Mouse (Mus musculus) MEL (cell line): ENCODE results near the gene Mdp1. TPM values are rescaled to one million over a fixed set of nuclear protein-coding genes. Genes with fewer than 3 reads are reported as not detected.

Experiments used
- DNase-seq: peaks from one replicate; pipeline ENCODE4 v3.0.0; 2011; ENCODE audit warnings: low read depth, low spot score
- H3K27ac ChIP-seq: 2 replicates; pipeline ENCODE4 v1.5.1; 2012; ENCODE audit warnings: low read depth, mild to moderate bottlenecking, control low read depth, low read length, moderate library complexity; ENCODE audit not compliant: control insufficient read depth
- H3K27me3 ChIP-seq, 2 experiments: fragments of 150-350 bp in 1 of 2; sonication (generic) in 1 of 2; 2 replicates each; pipeline ENCODE4 v1.6.1; 2012; ENCODE audit warnings: low read length in 2 of 2, mild to moderate bottlenecking in 2 of 2, improper control_type of control experiment in 1 of 2, moderate library complexity in 1 of 2; ENCODE audit not compliant: insufficient read depth in 2 of 2, control insufficient read depth in 1 of 2
- H3K36me3 ChIP-seq, 2 experiments: 2 replicates each; pipeline ENCODE4 v1.6.1; 2012 to 2014; ENCODE audit warnings: low read length in 2 of 2, improper control_type of control experiment in 1 of 2, inconsistent platforms in 1 of 2, mild to moderate bottlenecking in 1 of 2; ENCODE audit not compliant: insufficient read depth in 2 of 2, control insufficient read depth in 1 of 2
- H3K4me1 ChIP-seq, 2 experiments: fragments of 150-350 bp in 1 of 2; sonication (generic) in 1 of 2; 2 replicates each; pipeline ENCODE4 v1.6.1; 2012; ENCODE audit warnings: low read length in 2 of 2, improper control_type of control experiment in 1 of 2, mild to moderate bottlenecking in 1 of 2; ENCODE audit not compliant: insufficient read depth in 2 of 2, control insufficient read depth in 1 of 2
- H3K4me3 ChIP-seq, 2 experiments: fragments of 150-350 bp in 1 of 2; sonication (generic) in 1 of 2; 2 replicates each; pipeline ENCODE4 v1.5.1; 2012; ENCODE audit warnings: low read depth in 2 of 2, low read length in 2 of 2, mild to moderate bottlenecking in 2 of 2, moderate library complexity in 2 of 2, control low read depth in 1 of 2, improper control_type of control experiment in 1 of 2; ENCODE audit not compliant: control insufficient read depth in 1 of 2, insufficient read depth in 1 of 2
- H3K79me2 ChIP-seq: 2 replicates; pipeline ENCODE4 v1.6.1; 2012; ENCODE audit warnings: mild to moderate bottlenecking, low read length, moderate library complexity; ENCODE audit not compliant: control insufficient read depth, poor library complexity, insufficient read depth
- H3K9ac ChIP-seq: 2 replicates; pipeline ENCODE4 v1.6.1; 2012; ENCODE audit warnings: low read depth, mild to moderate bottlenecking, control low read depth, low read length, moderate library complexity; ENCODE audit not compliant: control insufficient read depth, poor library complexity, severe bottlenecking
- H3K9me3 ChIP-seq: fragments of 150-350 bp; sonication (generic); replicated peaks from 2 replicates; pipeline ENCODE4 v1.6.1; 2012; ENCODE audit warnings: mild to moderate bottlenecking, low read length, improper control_type of control experiment, moderate library complexity; ENCODE audit not compliant: insufficient read depth
- BHLHE40 ChIP-seq: IDR thresholded peaks from 2 replicates; pipeline ENCODE4 v1.6.1; 2012; ENCODE audit warnings: low read depth, mild to moderate bottlenecking, inconsistent platforms, low read length, improper control_type of control experiment, borderline replicate concordance
- CHD2 ChIP-seq: IDR thresholded peaks from 2 replicates; pipeline ENCODE4 v1.6.1; 2011; ENCODE audit warnings: low read length, improper control_type of control experiment
- CTCF ChIP-seq, 3 experiments: IDR thresholded peaks in 2 of 3; conservative IDR thresholded peaks in 1 of 3; 2 replicates each; pipeline ENCODE4 v1.5.1; 2011 to 2012; ENCODE audit warnings: low read length in 3 of 3, low read depth in 2 of 3, mild to moderate bottlenecking in 2 of 3, improper control_type of control experiment in 1 of 3, inconsistent platforms in 1 of 3, mixed read lengths in 1 of 3, moderate library complexity in 1 of 3; ENCODE audit not compliant: control insufficient read depth in 1 of 3, insufficient read depth in 1 of 3, poor library complexity in 1 of 3, severe bottlenecking in 1 of 3
- E2F4 ChIP-seq: IDR thresholded peaks from 2 replicates; pipeline ENCODE4 v1.6.1; 2011; ENCODE audit warnings: low read depth, low read length, improper control_type of control experiment, borderline replicate concordance
- ELF1 ChIP-seq: IDR thresholded peaks from 2 replicates; pipeline ENCODE4 v1.6.1; 2014; ENCODE audit warnings: low read depth, mild to moderate bottlenecking, inconsistent platforms, low read length, improper control_type of control experiment, moderate library complexity
- HCFC1 ChIP-seq: IDR thresholded peaks from 2 replicates; pipeline ENCODE4 v1.6.1; 2012; ENCODE audit warnings: low read depth, mild to moderate bottlenecking, inconsistent platforms, low read length, improper control_type of control experiment, moderate library complexity
- JUND ChIP-seq: IDR thresholded peaks from 2 replicates; pipeline ENCODE4 v1.6.1; 2011; ENCODE audit warnings: low read depth, mild to moderate bottlenecking, improper control_type of control experiment, low read length
- KAT2A ChIP-seq: conservative IDR thresholded peaks from 2 replicates; pipeline ENCODE4 v1.6.1; 2012; ENCODE audit warnings: low read depth, low read length, improper control_type of control experiment, inconsistent platforms
- MAX ChIP-seq: IDR thresholded peaks from 2 replicates; pipeline ENCODE4 v1.6.1; 2011; ENCODE audit warnings: low read length, improper control_type of control experiment
- MAZ ChIP-seq: IDR thresholded peaks from 2 replicates; pipeline ENCODE4 v1.6.1; 2012; ENCODE audit warnings: low read depth, mild to moderate bottlenecking, inconsistent platforms, low read length, improper control_type of control experiment
- MXI1 ChIP-seq: IDR thresholded peaks from 2 replicates; pipeline ENCODE4 v1.6.1; 2011; ENCODE audit warnings: mild to moderate bottlenecking, low read depth, low read length, improper control_type of control experiment
- MYB ChIP-seq: IDR thresholded peaks from 2 replicates; pipeline ENCODE4 v1.6.1; 2011; ENCODE audit warnings: mild to moderate bottlenecking, low read depth, low read length, improper control_type of control experiment
- MYC ChIP-seq: IDR thresholded peaks from 2 replicates; pipeline ENCODE4 v1.6.1; 2011; ENCODE audit warnings: low read depth, mild to moderate bottlenecking, low read length, improper control_type of control experiment, moderate library complexity
- NELFE ChIP-seq: IDR thresholded peaks from 2 replicates; pipeline ENCODE4 v1.6.1; 2011; ENCODE audit warnings: low read depth, low read length, improper control_type of control experiment
- POLR2A ChIP-seq, 2 experiments: IDR thresholded peaks; 2 replicates each; pipeline ENCODE4 v1.6.1; 2011 to 2012; ENCODE audit warnings: low read length in 2 of 2, mild to moderate bottlenecking in 2 of 2, control low read depth in 1 of 2, improper control_type of control experiment in 1 of 2, low read depth in 1 of 2, moderate library complexity in 1 of 2; ENCODE audit not compliant: control insufficient read depth in 1 of 2, insufficient read depth in 1 of 2, poor library complexity in 1 of 2
- POLR2AphosphoS2 ChIP-seq: IDR thresholded peaks from 2 replicates; pipeline ENCODE4 v1.6.1; 2011; ENCODE audit warnings: low read length, improper control_type of control experiment
- POLR2AphosphoS5 ChIP-seq: IDR thresholded peaks from 2 replicates; pipeline ENCODE4 v1.6.1; 2012; ENCODE audit warnings: low read depth, borderline replicate concordance, mild to moderate bottlenecking, inconsistent platforms, low read length, moderate library complexity, mixed read lengths
- RAD21 ChIP-seq: IDR thresholded peaks from 2 replicates; pipeline ENCODE4 v1.6.1; 2011; ENCODE audit warnings: mild to moderate bottlenecking, low read depth, low read length, improper control_type of control experiment
- SIN3A ChIP-seq: IDR thresholded peaks from 2 replicates; pipeline ENCODE4 v1.6.1; 2012; ENCODE audit warnings: low read length, improper control_type of control experiment, inconsistent platforms
- SMC3 ChIP-seq: IDR thresholded peaks from 2 replicates; pipeline ENCODE4 v1.6.1; 2011; ENCODE audit warnings: low read depth, low read length, improper control_type of control experiment
- TAL1 ChIP-seq: IDR thresholded peaks from 2 replicates; pipeline ENCODE4 v1.6.1; 2012; ENCODE audit warnings: mild to moderate bottlenecking, inconsistent platforms, low read length, moderate library complexity, mixed read lengths
- TBP ChIP-seq: IDR thresholded peaks from 2 replicates; pipeline ENCODE4 v1.8.0; 2011; ENCODE audit warnings: low read depth, low read length, improper control_type of control experiment
- TCF12 ChIP-seq: IDR thresholded peaks from 2 replicates; pipeline ENCODE4 v1.6.1; 2014; ENCODE audit warnings: low read depth, mild to moderate bottlenecking, inconsistent platforms, low read length, improper control_type of control experiment, moderate library complexity
- UBTF ChIP-seq: IDR thresholded peaks from 2 replicates; pipeline ENCODE4 v1.6.1; 2012; ENCODE audit warnings: low read depth, mild to moderate bottlenecking, inconsistent platforms, low read length, improper control_type of control experiment, moderate library complexity, borderline replicate concordance; ENCODE audit not compliant: insufficient read depth
- USF1 ChIP-seq: IDR thresholded peaks from 2 replicates; pipeline ENCODE4 v1.6.1; 2014; ENCODE audit warnings: low read depth, mild to moderate bottlenecking, inconsistent platforms, low read length, improper control_type of control experiment, moderate library complexity
- USF2 ChIP-seq, 2 experiments: IDR thresholded peaks; 2 replicates each; pipeline ENCODE4 v1.6.1; 2011 to 2012; ENCODE audit warnings: improper control_type of control experiment in 2 of 2, low read length in 2 of 2, borderline replicate concordance in 1 of 2, inconsistent platforms in 1 of 2, low read depth in 1 of 2, mild to moderate bottlenecking in 1 of 2; ENCODE audit not compliant: insufficient read depth in 1 of 2
- ZC3H11A ChIP-seq: IDR thresholded peaks from 2 replicates; pipeline ENCODE4 v1.6.1; 2012; ENCODE audit warnings: low read depth, mild to moderate bottlenecking, inconsistent platforms, low read length, improper control_type of control experiment
- ZMIZ1 ChIP-seq: IDR thresholded peaks from 2 replicates; pipeline ENCODE4 v1.6.1; 2012; ENCODE audit warnings: low read depth, mild to moderate bottlenecking, inconsistent platforms, low read length, improper control_type of control experiment, moderate library complexity
- ZNF384 ChIP-seq: IDR thresholded peaks from 2 replicates; pipeline ENCODE4 v1.6.1; 2012; ENCODE audit warnings: low read depth, mild to moderate bottlenecking, inconsistent platforms, low read length, improper control_type of control experiment
- polyA plus RNA-seq, 2 experiments: library from polyadenylated mRNA; stranded (reverse) in 1 of 2; unstranded in 1 of 2; fragments of >175 nt in 1 of 2; fragments of >200 nt in 1 of 2; gene quantifications; 2 replicates each; pipeline versions ENCODE4 v1.2.1 to v1.2.4; 2012; ENCODE audit warnings: low replicate concordance in 2 of 2, low read depth in 1 of 2; ENCODE audit not compliant: insufficient read length in 2 of 2, insufficient read depth in 1 of 2, missing spikeins in 1 of 2
- total RNA-seq: library from RNA; depleted of rRNA; stranded (reverse); fragments of 300-350 nt; gene quantifications from 2 replicates; pipeline ENCODE4 v1.2.3, GENCODE M21; 2012

Mdp1 gene
- total and polyA plus RNA-seq, 3 experiments = 25.6 to 30.6 TPM; not detected in 1

- Histone ChIP-seq H3K9me3 (no peaks in the 10 kb centered on the region), H3K79me2 (no peaks in the 10 kb centered on the region), H3K4me1 (no peaks in the 10 kb centered on the region), H3K27ac (no peak overlapping the region), H3K9ac (no peak overlapping the region), H3K4me3 (no peak overlapping the region), H3K36me3 (no peaks in the 10 kb centered on the region; a peak in 1 of 4 replicates), H3K27me3 (no peaks in the 10 kb centered on the region)
- TF ChIP-seq MAX = no peak
- no peak for TF ChIP-seq USF2 (IDR thresholded peaks at IDR 0.05; ENCODE audit: borderline replicate concordance in 1 of 2, insufficient read depth in 1 of 2, low read depth in 1 of 2, low read length in 2 of 2)
- no peak for TF ChIP-seq TAL1
- TF ChIP-seq E2F4 = no peak
- no peak for TF ChIP-seq TCF12
- TF ChIP-seq MAZ = no peak
- DNase-seq = no peak
Observed at GRCm38 (mm10) chr14:55628077-55628827, 32.1 kb downstream of the Mdp1 start.

- no peaks in the 10 kb centered on the region for H3K79me2 ChIP-seq
- DNase-seq = peak; percentile 76
- peaks cover 0 to 19% of the 10 kb centered on the region in 2 experiments; a peak in 2 of 4 replicates for H3K36me3 ChIP-seq
- H3K27ac ChIP-seq = peak overlapping the region; percentile 69
- H3K4me3 ChIP-seq = peak overlapping the region; percentile 47 to 57
- no peaks in the 10 kb centered on the region for H3K9me3 ChIP-seq
- no peaks in the 10 kb centered on the region for H3K27me3 ChIP-seq
- peaks cover 11 to 39% of the 10 kb centered on the region in 2 experiments for H3K4me1 ChIP-seq
- peak overlapping the region; percentile 49 for H3K9ac ChIP-seq
- TF ChIP-seq ZNF384 = no peak
- TF ChIP-seq CTCF (IDR thresholded peaks at IDR 0.05 in 2 of 3, conservative IDR thresholded peaks at IDR 0.05 in 1 of 3; ENCODE audit: control insufficient read depth in 1 of 3, insufficient read depth in 1 of 3, low read depth in 2 of 3, low read length in 3 of 3, poor library complexity in 1 of 3, severe bottlenecking in 1 of 3) = no peak
- no peak for TF ChIP-seq TBP
- TF ChIP-seq BHLHE40 = no peak
- peak; percentile 52; the same call in 1 of the 2 replicates for TF ChIP-seq POLR2AphosphoS2
- no peak for TF ChIP-seq ELF1
- peak; percentile 37 for TF ChIP-seq NELFE
- TF ChIP-seq MYB = no peak
- TF ChIP-seq ZC3H11A = no peak
- TF ChIP-seq MYC = no peak
- no peak for TF ChIP-seq KAT2A
- TF ChIP-seq TCF12 = peak; percentile 86
- no peak for TF ChIP-seq MXI1
- TF ChIP-seq JUND = no peak
- no peak for TF ChIP-seq UBTF
- no peak for TF ChIP-seq RAD21
- peak in 1 of 2 experiments; percentile 31; a peak in 1 of 4 replicates for TF ChIP-seq POLR2A (IDR thresholded peaks at IDR 0.05; ENCODE audit: control insufficient read depth in 1 of 2, insufficient read depth in 1 of 2, low read depth in 1 of 2, low read length in 2 of 2, poor library complexity in 1 of 2)
- TF ChIP-seq CHD2 = no peak
- no peak for TF ChIP-seq SMC3
- peak; percentile 18; the same call in 1 of the 2 replicates for TF ChIP-seq HCFC1
- no peak for TF ChIP-seq POLR2AphosphoS5
- TF ChIP-seq SIN3A = peak; percentile 66
- TF ChIP-seq MAZ = peak; percentile 72; the same call in 1 of the 2 replicates
- no peak for TF ChIP-seq USF1
- TF ChIP-seq E2F4 = no peak
- TF ChIP-seq ZMIZ1 = no peak
Observed at GRCm38 (mm10) chr14:55618486-55619195, 41.7 kb downstream of the Mdp1 start.
